Mouse (Mus musculus) T-cell, adult 66 days (primary cell): ENCODE data around the gene Thoc2. TPM values are rescaled to one million over a fixed set of nuclear protein-coding genes. Genes with fewer than 3 reads are reported as not detected.

ENCODE experiments used
- total RNA-seq, 2 experiments: library from RNA; stranded (reverse); gene quantifications; 3 replicates in 1 of 2; 4 replicates in 1 of 2; pipeline ENCODE4 v1.2.4; 2023

Thoc2 gene
- total RNA-seq: 100 to 1,000 TPM; 112 to 124 TPM

DNA sequence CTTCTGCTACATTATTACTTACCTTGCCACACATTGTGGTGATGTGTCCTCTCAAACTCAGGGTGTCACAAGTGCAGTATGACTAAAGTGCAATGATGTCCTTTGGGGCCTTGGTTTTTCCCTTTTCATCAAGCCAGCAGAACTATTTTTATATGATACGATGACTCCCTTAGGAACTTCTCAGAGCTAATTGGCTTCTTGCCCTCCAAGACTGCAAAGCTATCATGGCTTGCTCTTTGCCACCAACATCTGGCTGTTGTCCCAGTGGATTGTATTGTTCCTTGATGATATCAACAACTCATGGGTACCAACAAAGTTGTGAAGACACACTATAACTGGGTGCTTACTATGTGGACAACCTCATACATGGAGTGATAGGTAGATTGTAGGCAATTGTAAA is at the start of gene Thoc2:
Thoc2 (minus strand) TSS at position 101 of the 400 bp plus-strand sequence.

Other genes with a start within 250 kb of the Thoc2 start
- gene Xiap, start 139.0 kb upstream of the Thoc2 start, total RNA-seq: 10 to 100 TPM; 38.3 to 51.0 TPM
- 100 to 1,000 TPM; 130 to 141 TPM for gene Stag2, start 228.6 kb upstream of the Thoc2 start, total RNA-seq